Mouse (Mus musculus) megakaryocyte-erythroid progenitor cell, adult 5-6 weeks (primary cell): ENCODE results near the gene Pan2. TPM values are rescaled to one million over a fixed set of nuclear protein-coding genes. Genes with fewer than 3 reads are reported as not detected.
"Not testable (repeated sequence)": the region's sequence is repeated elsewhere in the genome, so short reads cannot be mapped to it uniquely, and the experiment has no call there.

Experiments used
- ATAC-seq: replicated peaks from 2 replicates; pipeline ENCODE4 v1.8.0; 2016; ENCODE audit warnings: mild to moderate bottlenecking, inconsistent platforms; ENCODE audit not compliant: severe bottlenecking, poor library complexity, low FRiP score, low TSS enrichment
- total RNA-seq, 2 experiments: library from RNA; stranded (forward) in 1 of 2; stranded (reverse) in 1 of 2; fragments of 200-1000, 215-1000 nt in 1 of 2; fragments of >200 nt in 1 of 2; fragmentation: Nextera tagmentation in 1 of 2; gene quantifications; 2 replicates each; pipeline ENCODE4 v1.2.3; 2014 to 2017

The Pan2 gene
- total RNA-seq, 2 experiments from 2014 or later, result 18.0 to 40.7 TPM

DNA sequence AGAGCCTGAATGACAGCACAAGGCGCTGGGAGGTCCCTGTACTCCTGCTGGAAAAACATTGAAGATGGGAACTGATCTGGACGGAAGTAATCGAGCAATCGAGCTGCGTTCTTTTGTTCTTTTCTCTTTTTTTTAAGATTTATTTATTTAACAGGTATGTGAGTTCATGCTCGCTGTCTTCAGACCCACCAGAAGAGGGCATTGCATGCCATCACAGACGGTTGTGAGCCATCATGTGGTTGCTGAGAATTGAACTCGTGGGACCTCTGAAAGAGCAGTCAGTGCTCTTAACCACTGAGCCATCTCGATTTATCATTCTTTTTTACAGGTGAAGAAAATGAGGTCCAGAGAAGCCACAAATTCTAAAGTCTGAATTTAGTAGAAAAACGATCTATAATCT is 24.5 kb downstream of the Pan2 start:
- no peak for ATAC-seq

DNA sequence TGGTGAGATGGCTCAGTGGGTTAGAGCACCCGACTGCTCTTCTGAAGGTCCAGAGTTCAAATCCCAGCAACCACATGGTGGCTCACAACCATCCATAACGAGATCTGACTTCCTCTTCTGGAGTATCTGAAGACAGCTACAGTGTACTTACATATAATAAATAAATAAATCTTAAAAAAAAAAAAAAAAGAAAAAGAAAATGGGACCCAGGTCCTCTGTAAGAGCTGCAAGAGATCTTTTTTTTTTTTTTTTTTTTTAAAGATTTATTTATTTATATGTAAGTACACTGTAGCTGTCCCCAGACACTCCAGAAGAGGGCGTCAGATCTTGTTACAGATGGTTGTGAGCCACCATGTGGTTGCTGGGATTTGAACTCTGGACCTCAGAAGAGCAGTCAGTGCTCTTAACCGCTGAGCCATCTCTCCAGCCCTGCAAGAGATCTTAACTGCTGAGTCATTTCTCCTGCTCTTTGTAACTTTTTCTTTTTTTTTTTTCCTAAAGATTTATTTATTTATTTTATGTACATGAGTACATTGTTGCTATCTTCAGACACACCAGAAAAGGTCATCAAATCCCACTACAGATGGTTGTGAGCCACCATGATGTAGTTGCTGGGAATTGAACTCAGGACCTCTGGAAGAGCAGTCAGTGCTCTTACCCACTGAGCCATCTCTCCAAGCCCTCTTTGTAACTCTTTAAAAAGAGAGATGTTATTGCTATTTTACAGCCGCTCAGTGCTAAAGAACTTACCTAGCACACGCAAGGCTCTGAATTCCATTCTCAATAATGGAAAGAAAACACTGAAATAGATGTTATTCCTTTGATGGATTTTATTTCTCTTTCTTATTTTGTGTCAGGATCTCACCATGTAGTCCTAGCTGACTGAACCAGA is 29.5 kb downstream of the Pan2 start:
- not testable (repeated sequence) for ATAC-seq

DNA sequence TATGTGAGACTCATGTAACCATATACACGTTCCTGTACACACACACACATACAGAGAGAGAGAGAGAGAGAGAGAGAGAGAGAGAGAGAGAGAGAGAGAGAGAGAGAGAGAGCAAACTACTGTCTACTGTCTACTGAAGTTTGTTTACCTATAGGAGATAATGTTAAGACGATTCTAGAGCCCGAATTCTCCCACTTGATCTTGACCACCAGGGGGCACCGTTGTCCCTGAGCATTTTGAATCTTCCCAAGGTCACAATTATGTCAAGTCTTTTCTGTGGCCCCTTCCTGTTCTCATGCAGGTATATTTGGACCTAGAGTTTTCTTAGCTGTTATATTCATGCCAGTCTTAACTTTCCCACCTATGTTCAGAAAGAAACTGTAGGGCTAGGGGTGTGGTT is 32.4 kb downstream of the Pan2 start:
- ATAC-seq, result no peak

DNA sequence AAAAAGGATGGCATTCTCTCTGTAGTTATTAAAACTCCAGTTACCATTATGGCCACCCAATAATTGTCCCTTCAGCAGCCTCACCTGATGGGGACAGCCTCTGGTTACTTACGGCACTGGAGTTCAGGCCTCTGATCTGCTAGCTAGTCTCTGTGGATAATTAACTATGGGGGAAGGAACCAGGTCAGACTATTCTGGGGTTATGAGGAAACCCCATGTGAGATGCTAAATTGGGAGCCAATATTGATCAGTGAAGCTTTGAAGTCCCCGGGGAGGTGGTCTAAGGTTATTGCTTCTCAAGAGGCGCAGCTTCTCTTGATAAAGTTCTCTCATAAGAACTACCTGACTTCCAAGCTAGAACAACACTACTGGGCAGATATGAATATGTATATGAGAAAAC is 33.1 kb downstream of the Pan2 start:
- no peak for ATAC-seq

DNA sequence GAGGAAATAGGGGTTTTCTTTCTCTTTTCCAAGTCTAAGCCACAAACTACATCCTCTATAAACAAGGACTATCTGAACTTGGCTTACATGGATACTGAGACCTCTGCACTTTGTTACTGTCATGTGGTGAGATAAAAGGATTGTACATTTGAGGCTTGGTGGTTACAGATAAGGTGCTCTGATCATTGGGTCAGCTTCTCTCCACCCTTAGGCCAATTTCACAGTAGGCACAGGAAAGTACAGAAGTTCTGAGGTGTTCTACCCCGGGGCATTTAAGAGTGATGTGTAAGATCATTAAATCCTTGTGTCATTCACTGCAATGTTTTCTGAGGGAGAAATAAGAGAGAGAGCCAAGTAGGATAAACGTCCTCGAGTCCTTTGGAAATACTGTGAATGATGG is 33.5 kb downstream of the Pan2 start:
- peak; percentile 50 for ATAC-seq

DNA sequence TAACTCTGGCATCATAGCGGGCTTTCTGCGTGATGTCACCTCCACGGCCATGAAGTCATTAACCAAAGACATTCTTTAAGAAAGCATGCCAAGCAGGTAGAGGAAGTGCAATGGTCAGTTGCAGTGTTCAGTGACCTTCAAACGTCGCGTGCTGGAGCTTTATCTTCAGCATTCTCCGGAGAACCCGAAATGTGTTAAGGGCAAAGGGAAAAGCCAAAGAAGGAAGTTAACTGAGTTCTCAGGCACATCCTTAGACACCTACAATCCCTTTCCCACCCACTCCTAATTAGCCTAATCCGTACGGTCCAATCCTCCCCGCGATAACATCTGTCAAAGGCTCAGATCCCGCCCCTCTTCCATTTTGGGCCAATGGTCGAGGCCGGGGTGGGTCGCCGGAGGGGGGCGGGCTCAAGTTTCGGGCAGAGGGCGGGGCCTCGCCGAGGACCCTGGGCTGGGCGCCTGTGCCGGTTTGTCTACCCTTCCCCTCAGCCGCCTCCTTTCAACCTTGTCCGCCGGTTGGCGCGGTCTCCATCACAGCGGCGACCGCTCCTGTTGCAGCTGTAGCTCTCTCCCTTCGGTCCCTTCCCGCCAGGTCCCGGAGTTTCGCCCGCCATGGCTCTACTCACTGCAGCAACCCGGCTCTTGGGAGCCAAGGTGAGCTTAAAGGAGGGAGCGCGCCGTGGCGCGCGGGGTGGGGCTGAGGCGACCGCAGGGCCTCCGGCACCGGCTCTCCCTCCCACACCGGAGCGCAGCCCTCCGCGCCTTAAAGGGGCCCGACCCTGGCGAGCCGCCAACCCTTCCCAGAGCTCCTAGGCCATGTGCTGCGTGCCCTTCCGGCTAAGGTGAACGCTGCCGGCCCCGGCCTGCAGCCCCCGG is 34.4 kb downstream of the Pan2 start, which contains the start of gene Cs:
Cs (plus strand) TSS at position 429 of the 876 bp plus-strand sequence.
- ATAC-seq, result peak; percentile 68

DNA sequence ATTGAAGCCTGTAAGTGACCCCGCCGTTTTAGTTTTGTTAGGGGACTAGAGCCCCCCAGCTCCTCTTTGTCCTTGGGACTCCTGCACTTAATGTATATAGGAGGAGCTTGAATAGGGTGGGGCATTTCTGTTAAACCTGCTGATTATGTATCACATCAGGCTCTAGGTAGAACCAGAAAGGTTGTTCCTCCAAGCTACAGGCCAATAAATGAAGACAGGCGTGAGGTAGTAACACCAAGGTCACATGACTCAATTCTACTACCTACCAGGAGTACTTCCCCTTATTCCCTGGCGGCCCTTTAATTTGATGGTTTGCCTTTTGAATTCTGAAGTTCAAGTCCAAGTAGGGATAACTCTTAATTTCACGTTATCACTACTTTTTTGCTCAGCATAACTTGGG is 35.3 kb downstream of the Pan2 start:
- 0 out of 2 replicates have a peak, but pooled peaks have one; percentile 8 for ATAC-seq

DNA sequence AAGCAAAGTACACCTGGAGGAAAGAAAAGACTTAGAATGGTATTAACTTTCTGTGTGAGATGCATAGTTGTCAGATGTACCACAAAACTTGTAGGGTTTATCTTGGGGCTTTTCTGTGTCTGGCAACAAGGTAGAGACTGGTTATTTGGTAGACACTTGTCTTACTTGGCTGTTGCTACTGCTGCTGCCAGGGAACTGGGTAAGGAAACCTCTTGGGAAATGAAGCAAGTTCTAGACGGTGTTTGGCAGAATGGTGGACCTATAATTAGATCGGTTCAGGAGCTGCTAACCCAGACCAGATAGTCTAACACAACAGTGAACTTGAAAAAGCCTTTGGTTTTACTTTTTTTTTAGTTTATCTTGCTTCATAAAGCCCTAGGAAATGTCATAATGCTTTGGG is 35.8 kb downstream of the Pan2 start:
- no peak for ATAC-seq

DNA sequence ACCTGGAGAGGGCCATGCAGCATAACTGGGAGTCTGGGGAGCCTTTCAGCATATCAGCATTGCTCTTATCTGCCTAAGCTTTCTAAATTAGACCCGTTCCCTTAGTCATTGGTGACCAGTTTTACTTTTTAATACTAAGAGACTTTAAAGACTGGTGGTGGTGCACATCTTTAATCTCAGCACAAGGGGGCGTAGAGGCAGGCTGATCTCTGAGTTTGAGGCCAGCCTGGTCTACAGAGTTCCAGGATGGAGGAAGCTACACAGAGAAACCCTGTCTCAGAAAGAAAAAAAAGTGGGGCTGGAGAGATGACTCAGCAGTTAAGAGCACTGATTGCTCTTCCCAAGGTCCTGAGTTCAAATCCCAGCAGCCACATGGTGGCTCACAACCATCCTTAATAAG is 37.1 kb downstream of the Pan2 start:
- 0 out of 2 replicates have a peak, but pooled peaks have one; percentile 9 for ATAC-seq

DNA sequence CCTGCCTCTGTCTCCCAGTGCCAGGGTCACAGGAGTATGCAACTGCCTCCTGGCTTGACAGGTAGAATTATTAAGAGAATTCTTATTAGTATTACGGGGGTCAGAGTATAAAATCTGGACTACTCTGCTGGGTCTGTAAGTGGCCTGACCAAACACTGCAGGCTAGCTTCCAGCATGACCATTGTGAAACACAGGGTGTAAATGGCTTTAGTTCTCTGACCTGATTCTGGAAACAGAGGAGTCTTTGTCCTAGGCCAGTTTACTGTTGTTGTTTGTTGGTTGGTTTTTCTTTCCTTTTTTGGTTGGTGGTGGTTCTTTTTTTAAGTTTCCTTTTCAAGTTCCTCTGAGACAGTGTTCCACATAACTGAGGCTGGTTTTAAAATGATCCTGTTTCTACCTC is 40.3 kb downstream of the Pan2 start:
- no peak for ATAC-seq

DNA sequence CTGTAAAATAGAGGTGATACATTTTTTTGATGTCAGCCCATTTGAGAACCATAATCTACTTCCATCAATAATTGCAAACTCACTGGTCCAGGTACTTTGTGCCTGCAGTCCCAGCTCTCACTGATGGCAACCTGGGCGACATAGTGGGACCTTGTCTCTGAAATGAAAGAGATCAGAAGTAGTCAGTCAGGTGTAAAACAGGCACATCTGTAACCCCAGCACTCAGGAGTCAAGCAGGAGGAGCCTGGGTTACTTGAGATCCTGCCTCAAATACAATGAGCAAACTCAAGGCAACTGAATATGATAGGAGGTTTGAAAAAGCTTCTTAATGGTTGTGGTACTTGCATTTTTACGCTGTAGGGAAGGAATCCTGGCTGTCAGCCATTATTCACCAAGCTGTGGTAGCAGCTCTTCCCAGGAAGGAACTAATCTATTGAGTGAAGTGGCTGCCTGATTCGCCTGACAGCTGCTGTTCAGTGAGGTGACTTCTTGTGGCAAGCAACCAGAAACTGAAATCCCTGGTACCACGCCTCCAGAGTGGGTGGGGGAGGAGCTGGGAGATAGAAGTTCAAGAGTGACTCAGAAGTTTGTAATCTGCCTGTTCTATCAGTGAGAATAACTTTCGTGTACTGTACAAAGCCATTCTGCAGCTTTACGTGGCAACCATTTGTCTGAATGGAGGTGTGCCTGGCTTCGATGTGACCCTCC is 41.6 kb downstream of the Pan2 start:
- ATAC-seq, result peak; percentile 96

DNA sequence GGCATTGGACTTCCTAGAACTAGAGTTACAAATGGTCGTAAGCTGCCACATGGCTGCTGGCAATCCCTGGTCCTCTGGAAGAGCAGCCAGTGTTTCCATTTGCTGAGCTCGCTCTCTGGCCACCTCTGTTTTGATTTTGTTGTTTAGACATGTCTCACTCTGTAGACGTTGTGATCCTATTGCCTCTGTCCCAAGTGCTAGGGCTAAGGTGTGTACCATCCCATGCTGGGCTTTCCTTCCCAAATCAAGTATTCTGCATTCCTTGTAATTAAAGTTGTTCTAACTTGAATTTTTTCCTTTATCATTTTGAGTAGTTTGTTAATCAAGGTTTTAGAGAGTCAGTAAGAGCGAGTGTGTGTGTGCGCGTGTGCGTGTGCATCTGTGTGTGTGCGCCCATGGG is 44.4 kb downstream of the Pan2 start:
- ATAC-seq, result no peak

DNA sequence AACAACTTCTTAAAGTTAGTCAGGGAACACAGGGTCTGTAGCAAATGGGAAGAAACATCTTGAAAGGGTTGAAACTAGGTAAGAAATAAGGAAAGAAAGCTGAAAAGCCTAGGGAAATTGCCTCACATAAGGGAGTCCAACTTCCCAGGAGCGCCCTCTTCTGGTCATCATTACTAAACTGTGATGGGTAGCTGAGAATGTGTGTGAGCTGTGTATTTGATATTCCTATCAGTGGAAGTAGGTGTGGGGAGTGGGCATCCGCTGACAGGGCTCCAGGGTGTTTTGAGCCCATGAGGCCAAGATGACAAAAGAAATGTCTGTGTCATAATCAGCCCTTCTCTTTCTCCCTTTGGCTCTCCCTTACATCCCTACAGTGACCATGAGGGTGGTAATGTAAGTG is 55.7 kb downstream of the Pan2 start:
- peak; percentile 48 for ATAC-seq

DNA sequence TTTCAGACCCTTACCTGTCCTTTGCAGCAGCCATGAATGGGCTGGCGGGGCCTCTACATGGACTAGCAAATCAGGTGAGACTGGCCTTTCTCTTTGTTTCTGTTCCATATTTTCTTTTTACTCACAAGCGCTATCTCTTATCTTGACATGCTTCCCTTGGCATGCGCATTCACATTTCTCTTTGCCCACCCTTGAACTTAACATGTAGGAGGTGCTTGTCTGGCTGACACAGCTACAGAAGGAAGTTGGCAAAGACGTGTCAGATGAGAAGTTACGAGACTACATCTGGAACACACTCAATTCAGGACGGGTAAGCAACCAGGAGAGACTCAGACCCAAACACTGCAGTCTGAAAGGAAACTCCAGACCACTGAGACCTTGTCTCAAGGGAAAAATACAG is 56.1 kb downstream of the Pan2 start:
- ATAC-seq, result no peak

DNA sequence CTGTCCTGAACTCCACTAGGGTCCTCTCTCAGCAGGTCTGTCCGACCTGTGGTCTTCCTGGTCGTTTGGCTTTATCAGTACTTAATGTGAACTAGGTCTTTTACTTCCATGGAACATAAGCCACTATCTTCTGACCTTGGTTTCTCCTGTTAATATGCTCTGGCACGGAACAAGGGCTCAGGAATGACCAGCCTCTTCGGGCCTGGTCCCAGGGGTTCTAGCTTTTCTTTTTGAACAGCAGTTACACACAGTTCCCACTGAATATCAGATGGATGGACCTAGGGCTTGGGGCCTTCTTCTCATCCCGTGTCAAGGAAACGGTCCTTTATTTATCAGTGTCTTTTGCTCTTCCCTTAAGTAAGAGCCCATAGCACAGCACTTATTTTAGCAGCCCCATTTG is 58.7 kb downstream of the Pan2 start:
- ATAC-seq, result no peak

DNA sequence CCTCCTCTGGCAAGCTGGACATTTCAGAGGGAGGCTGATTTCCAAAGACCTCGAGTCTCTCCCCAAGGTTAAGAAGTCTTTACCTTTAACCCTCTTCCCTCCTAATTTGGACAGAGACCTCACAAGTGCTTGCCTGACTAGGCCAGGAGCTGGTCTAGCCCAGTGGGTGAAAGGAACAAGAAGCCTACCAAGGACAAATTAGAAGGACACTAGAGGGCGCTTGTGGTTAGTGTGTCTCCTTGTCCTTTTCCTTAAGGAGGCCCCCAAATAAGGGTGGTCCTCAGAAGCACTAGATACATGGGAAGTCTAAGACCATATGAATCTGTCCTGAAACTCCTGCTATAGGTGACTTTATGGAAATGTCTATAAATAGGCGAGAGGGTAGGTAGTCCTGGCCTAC is 59.4 kb downstream of the Pan2 start:
- ATAC-seq, result no peak

DNA sequence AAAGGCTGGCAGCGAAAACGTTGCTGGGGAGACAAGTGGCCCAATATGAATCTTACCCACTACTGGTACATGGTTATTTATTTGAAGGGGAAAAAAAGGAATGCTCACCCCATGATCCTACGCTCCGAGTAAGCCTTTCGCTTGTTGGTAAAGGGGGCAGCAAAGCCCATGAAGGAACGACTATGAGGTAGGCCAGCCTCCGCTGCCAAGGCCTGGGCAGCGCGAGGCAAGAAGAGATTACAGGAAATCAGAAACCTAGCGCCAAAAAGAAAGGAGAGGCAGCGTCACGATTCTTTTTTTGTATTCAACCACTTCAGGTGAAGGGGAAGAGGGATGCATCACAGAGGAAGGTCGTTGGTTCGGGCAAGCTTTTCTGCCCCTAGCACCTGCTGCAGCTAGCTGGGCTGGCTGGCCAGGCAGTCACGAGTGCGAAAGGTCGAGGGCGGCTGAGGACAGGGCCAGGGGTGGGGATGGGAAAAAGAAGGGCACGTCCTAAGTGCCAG is 64.8 kb downstream of the Pan2 start:
- ATAC-seq, result peak; percentile 11; the same call in 1 of the 2 replicates

DNA sequence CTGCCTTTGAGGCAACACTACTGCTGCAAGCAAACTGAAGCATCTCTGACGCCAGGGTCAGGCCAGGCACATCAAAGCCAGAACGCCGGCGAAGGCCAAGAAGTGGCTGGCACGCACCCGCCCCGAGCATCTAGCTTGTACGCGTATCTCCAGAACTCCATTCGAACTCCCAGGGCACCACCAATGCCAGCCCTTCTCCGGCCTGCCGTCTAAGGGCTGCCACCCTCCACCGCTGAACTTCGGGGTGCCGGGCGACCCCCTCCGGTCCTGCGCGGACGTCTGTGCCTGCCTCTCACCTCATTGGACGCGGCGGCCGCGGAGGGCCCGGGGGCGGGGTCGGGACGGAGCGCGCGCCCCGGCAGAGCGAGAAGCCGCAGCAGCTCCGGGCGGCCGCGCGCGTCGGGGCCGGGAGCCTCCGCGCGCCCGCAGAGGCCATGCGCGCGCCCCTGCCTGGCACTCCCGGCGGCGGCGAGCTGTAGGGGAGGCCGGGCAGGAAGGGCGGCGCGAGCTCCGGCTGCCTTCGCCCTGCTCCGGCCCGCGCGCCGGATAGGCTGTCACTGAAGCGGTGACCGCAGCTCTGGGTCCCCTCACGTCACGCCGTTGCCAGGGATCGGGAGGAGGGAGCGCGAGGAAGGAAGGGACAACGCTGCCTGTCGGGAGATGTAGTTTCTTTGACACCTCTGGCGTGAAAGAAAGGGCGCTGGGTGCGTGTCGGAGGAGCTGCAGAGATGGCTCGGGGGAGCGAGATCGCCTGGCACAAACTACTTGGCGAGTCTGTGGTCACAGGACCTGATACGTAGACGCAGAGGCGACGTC is 65.5 kb downstream of the Pan2 start, which contains the start of gene Coq10a:
Coq10a (minus strand) TSS at position 596 of the 816 bp plus-strand sequence.
- peak; percentile 85 for ATAC-seq

DNA sequence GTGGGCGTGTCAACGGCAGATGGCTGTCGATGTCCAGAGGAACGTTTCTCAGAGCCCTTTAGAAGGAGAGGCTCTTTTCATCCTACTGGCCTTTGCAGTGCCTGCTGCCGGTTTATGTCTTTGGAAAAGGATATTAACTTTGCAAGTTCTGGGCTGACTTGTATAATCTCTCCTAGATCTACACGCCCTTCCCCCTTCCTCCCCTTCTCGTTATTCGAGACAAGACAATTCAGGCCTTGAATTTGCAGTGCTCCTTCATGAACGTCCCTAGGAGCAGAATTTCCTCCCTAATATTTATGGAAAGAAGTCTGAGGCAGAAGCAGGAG is 66.0 kb downstream of the Pan2 start:
- no peak for ATAC-seq
